Mouse (Mus musculus) ES-Bruce4 (cell line): ENCODE results near the gene Entpd1. TPM values are rescaled to one million over a fixed set of nuclear protein-coding genes. Genes with fewer than 3 reads are reported as not detected.

Experiments
- H3K27ac ChIP-seq: 2 replicates; pipeline ENCODE4 v1.5.1; 2012; ENCODE audit warnings: low read length, inconsistent platforms; ENCODE audit not compliant: insufficient read depth
- H3K27me3 ChIP-seq: 2 replicates; pipeline ENCODE4 v1.6.1; 2012; ENCODE audit warnings: mild to moderate bottlenecking, low read length, inconsistent platforms; ENCODE audit not compliant: control insufficient read depth, poor library complexity, insufficient read depth, severe bottlenecking
- H3K36me3 ChIP-seq: 2 replicates; pipeline ENCODE4 v1.6.1; 2012; ENCODE audit warnings: inconsistent platforms, mild to moderate bottlenecking, low read length, moderate library complexity; ENCODE audit not compliant: control insufficient read depth, poor library complexity, insufficient read depth, severe bottlenecking
- H3K4me1 ChIP-seq: one replicate; pipeline ENCODE4 v1.8.1; 2011; ENCODE audit warnings: low read length; ENCODE audit not compliant: control insufficient read depth, insufficient read depth
- H3K4me3 ChIP-seq: 2 replicates; pipeline ENCODE4 v1.5.1; 2011; ENCODE audit warnings: low read depth, mild to moderate bottlenecking, low read length
- H3K9ac ChIP-seq: 2 replicates; pipeline ENCODE4 v1.6.1; 2012; ENCODE audit warnings: low read depth, mild to moderate bottlenecking, inconsistent platforms; ENCODE audit not compliant: poor library complexity, severe bottlenecking
- H3K9me3 ChIP-seq: replicated peaks from 2 replicates; pipeline ENCODE4 v1.6.1; 2012; ENCODE audit warnings: mild to moderate bottlenecking, low read length, inconsistent platforms; ENCODE audit not compliant: control insufficient read depth, poor library complexity, insufficient read depth, severe bottlenecking
- CTCF ChIP-seq: IDR thresholded peaks from one replicate; pipeline ENCODE4 v1.8.1; 2011; ENCODE audit warnings: low read depth, low read length
- EP300 ChIP-seq: IDR thresholded peaks from 2 replicates; pipeline ENCODE4 v1.6.1; 2011; ENCODE audit warnings: low read depth, low read length; ENCODE audit not compliant: insufficient read depth
- POLR2A ChIP-seq: IDR thresholded peaks from one replicate; pipeline ENCODE4 v1.8.1; 2011; ENCODE audit warnings: low read length; ENCODE audit not compliant: insufficient read depth
- polyA plus RNA-seq: library from polyadenylated mRNA; stranded (reverse); fragments of >200 nt; gene quantifications from 2 replicates; pipeline ENCODE4 v1.2.4, GENCODE M21; 2011; ENCODE audit warnings: low read depth; ENCODE audit not compliant: missing spikeins, insufficient read depth, insufficient read length

Gene Entpd1
- polyA plus RNA-seq, 1 experiment = not detected

DNA sequence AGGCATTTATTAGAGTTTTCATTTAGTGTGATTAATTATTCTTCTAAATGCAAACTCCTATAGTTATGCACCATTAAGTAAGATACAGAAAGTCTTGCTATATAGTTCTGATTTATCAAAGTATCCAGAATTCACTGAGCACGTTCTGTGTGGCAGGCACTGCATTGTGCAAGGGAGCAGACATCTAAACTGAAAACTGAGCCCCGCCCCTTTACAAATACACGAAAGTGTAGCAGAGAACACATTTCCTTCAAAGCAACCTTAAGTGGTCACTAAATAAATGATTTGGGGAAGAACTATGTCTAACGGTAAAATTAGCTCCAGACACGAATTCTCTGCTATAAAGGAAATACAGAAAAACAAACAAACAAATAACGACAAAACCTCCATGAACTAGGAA is 46.1 kb downstream of the Entpd1 start:
- H3K4me3 ChIP-seq = no peak overlapping the region

DNA sequence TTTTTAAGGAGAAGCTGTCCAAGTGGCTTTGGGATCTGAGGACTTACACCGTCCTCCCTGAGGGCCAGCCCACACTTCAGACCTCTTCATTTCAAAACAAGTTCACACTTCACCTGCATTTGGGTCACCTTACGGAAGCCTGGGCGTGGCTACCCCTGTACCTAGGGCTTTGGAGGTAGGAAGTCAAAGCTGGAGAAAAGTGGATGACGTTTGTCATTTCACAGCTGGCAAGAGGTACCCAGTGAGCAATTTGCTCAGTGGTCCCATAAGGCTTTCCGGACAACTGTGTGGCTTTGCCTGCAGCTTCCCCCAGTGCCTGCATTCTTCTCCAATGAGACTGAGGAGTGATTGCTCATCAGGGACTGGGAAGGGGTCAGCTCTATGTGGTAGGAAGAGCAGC is 46.8 kb downstream of the Entpd1 start:
- H3K4me1 ChIP-seq = no peaks in the 10 kb centered on the region
- no peak overlapping the region for H3K27ac ChIP-seq
- H3K9ac ChIP-seq = no peak overlapping the region
- no peaks in the 10 kb centered on the region; the same call in 1 of the 2 replicates for H3K27me3 ChIP-seq
- no peak overlapping the region for H3K4me3 ChIP-seq
- H3K9me3 ChIP-seq = no peaks in the 10 kb centered on the region
- H3K36me3 ChIP-seq = no peaks in the 10 kb centered on the region
- no peak for TF ChIP-seq POLR2A
- TF ChIP-seq EP300 = no peak
- TF ChIP-seq CTCF = no peak

More for the DNA sequence above, 46.1 kb downstream of the Entpd1 start:
- no peak overlapping the region for H3K9ac ChIP-seq
- no peaks in the 10 kb centered on the region for H3K4me1 ChIP-seq
- no peaks in the 10 kb centered on the region for H3K36me3 ChIP-seq
- no peak for TF ChIP-seq EP300
- no peak for TF ChIP-seq CTCF
- no peak for TF ChIP-seq POLR2A
- H3K27me3 ChIP-seq = no peaks in the 10 kb centered on the region; the same call in 1 of the 2 replicates
- H3K27ac ChIP-seq = no peak overlapping the region
- H3K9me3 ChIP-seq = no peaks in the 10 kb centered on the region

DNA sequence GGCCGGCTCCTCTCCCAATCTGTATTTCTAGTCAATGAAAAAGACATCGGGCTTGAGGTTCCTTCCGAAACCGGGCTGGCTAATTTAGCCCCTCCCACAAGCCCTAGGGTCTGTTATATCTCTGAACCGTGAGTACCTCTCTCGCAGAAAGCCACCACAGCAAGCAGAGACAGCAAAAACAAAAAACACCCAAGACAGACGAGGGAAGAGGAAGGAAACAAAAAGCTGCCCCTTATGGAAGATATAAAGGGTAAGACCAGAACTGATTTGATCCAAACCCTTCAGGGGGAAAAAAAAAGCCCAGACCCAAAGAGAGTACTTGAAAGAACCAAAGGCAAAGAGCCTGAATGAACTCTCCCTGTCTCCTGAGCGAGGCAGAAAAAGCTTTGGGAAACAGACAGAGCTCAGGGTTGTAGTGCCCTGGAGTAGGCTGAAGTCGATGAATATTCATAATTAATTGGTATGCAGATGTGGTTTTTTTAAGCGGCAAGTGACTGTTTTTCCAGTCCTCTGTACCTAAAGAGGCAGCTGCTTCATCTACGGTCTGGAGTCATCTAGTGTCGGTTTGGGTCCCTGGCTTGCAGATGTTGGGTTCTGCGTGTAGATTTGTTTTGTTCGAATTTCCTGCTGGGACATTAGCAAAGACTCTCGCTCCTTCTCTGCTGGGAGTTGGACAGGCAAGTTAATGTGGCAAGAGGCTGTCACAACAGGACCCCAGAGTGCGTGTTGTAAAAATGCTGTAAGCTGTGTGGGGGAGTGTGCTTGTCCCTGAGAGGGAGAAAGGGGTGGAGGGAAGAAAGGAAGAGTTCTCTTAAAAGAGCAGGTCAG is 47.7 kb downstream of the Entpd1 start:
- no peak overlapping the region for H3K27ac ChIP-seq
- no peaks in the 10 kb centered on the region for H3K36me3 ChIP-seq
- H3K4me3 ChIP-seq = no peak overlapping the region
- no peaks in the 10 kb centered on the region; the same call in 1 of the 2 replicates for H3K27me3 ChIP-seq
- no peaks in the 10 kb centered on the region for H3K4me1 ChIP-seq
- TF ChIP-seq POLR2A (no peak), EP300 (no peak), CTCF (no peak)
- H3K9ac ChIP-seq = no peak overlapping the region
- H3K9me3 ChIP-seq = no peaks in the 10 kb centered on the region

DNA sequence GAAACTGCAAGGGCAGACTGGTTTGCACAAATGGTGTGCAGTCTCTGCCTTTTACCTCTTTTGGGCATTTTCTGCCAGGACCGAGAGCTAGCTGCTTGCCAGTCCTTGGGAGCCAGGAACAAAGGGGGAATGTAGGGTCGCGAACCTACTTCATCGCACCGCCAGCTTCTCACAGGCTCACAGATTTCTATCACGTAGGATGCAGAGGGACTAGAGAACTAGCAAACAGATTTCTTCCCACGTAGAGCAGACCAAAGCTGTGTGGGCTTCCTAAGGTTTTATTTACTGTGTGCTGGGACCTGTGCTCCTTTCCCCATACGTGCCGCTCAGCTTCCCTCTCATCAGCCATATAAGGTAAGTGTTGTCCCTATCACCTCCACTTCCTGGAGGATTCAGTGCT is 48.3 kb downstream of the Entpd1 start:
- Histone ChIP-seq H3K36me3 (no peaks in the 10 kb centered on the region), H3K27ac (no peak overlapping the region), H3K9me3 (no peaks in the 10 kb centered on the region), H3K9ac (no peak overlapping the region), H3K4me3 (0 out of 2 replicates have a peak overlapping the region, but pooled peaks have one; percentile 1), H3K4me1 (no peaks in the 10 kb centered on the region), H3K27me3 (no peaks in the 10 kb centered on the region; the same call in 1 of the 2 replicates)
- no peak for TF ChIP-seq CTCF
- TF ChIP-seq POLR2A = no peak
- TF ChIP-seq EP300 = no peak

DNA sequence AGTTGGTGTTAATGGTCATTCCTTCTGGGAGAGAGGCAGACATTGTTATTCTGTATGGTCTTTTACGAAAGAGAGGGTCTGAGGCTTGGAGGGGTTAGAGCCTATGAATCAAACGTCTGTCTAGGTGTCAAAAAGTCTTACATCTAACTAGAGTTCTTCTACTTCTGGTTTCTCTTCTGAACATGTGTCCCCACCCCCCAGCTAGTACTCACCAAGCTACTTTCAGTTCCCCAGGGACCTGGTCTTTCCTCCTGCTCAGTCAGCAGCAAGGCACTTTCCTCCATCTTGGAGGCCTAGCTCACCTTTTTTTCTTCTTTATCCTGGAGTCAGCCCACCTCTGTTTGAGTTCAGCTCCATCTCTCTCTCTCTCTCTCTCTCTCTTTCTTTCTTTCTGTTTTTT is 48.9 kb downstream of the Entpd1 start:
- H3K4me3 ChIP-seq = no peak overlapping the region
- no peaks in the 10 kb centered on the region; the same call in 1 of the 2 replicates for H3K27me3 ChIP-seq
- no peak for TF ChIP-seq CTCF
- no peak for TF ChIP-seq EP300
- TF ChIP-seq POLR2A = no peak

DNA sequence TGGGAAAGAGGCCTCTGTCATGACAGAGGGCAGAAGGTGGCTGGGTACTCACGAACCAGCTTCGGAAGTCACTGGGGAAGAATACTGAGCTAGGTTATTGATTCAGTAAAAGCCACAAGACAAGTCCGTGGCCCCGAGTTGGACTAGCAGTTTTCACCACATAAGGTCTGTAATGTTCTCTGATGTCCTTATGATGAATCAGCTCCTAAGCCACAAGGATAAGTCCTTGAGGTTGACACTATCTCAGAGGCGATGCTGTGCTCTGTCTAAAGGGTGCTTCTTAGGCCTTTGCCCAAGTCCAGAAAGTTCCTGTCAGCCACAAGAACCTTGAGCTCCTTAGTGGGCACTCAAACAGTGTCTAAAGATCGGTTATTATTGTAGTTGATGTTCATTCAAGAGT is 49.7 kb downstream of the Entpd1 start:
- Histone ChIP-seq H3K27ac (no peak overlapping the region), H3K27me3 (no peaks in the 10 kb centered on the region; the same call in 1 of the 2 replicates), H3K36me3 (no peaks in the 10 kb centered on the region), H3K4me3 (no peak overlapping the region), H3K4me1 (no peaks in the 10 kb centered on the region), H3K9me3 (no peaks in the 10 kb centered on the region), H3K9ac (no peak overlapping the region)
- TF ChIP-seq EP300 = no peak
- TF ChIP-seq CTCF = no peak

More for the DNA sequence above, 48.9 kb downstream of the Entpd1 start:
- no peaks in the 10 kb centered on the region for H3K4me1 ChIP-seq
- no peak overlapping the region for H3K27ac ChIP-seq
- H3K36me3 ChIP-seq = no peaks in the 10 kb centered on the region
- no peak overlapping the region for H3K9ac ChIP-seq
- no peaks in the 10 kb centered on the region for H3K9me3 ChIP-seq
